Mouse (Mus musculus): ENCODE data around the gene Fam155a. TPM values are rescaled to one million over a fixed set of nuclear protein-coding genes. Genes with fewer than 3 reads are reported as not detected.

The Fam155a gene
- polyA plus RNA-seq, 1 experiment from 2014 or later, result 10.3 TPM

GRCm38 (mm10) chr8:9303526-9304135 lies 467.3 kb downstream of the Fam155a start:
- peak; percentile 67 for ATAC-seq
- no peak overlapping the region for H3K27ac ChIP-seq

DNA sequence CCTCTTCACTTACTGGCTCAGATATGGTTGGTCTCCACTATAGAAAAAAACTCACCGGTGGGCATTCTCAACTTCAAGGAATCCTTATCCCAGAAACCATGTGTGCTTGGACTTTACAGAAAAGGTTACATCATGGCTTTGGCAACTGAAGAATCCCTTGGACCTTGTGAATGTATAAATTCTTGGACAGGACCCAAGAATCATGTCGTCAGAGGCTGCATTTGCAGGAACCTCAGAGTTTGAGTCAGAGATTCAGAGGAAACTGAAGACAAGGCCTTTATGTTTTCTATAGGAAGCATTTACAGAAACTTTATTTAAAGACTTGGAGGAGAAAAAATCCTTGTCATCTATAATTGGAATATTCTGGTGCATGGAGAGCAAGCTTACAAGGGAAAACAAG lies 475.9 kb downstream of the Fam155a start:
- no peak overlapping the region for H3K4me3 ChIP-seq
- no peaks in the 10 kb centered on the region for H3K4me1 ChIP-seq
- no peaks in the 10 kb centered on the region for H3K9me3 ChIP-seq (replicated peaks)
- no peaks in the 10 kb centered on the region for H3K36me3 ChIP-seq (ENCODE audit: poor library complexity, severe bottlenecking)
- H3K9ac ChIP-seq, result no peak overlapping the region
- no peaks in the 10 kb centered on the region for H3K27me3 ChIP-seq
- no peak overlapping the region for H3K27ac ChIP-seq
- WGBS, result 73% methylated on average over 2 of the region's 2 CpGs
- no peak overlapping the region for H3K4me2 ChIP-seq
- no peak for ATAC-seq

More at GRCm38 (mm10) chr8:9303526-9304135, 467.3 kb downstream of the Fam155a start:
- no peaks in the 10 kb centered on the region for H3K27me3 ChIP-seq
- H3K9me3 ChIP-seq (replicated peaks), result no peaks in the 10 kb centered on the region
- H3K4me2 ChIP-seq, result no peak overlapping the region
- H3K4me1 ChIP-seq, result peaks cover 6% of the 10 kb centered on the region; the same call in 1 of the 2 replicates
- H3K36me3 ChIP-seq (ENCODE audit: poor library complexity, severe bottlenecking), result no peaks in the 10 kb centered on the region
- 50% methylated on average over 6 of the region's 6 CpGs for WGBS
- no peak overlapping the region for H3K4me3 ChIP-seq
- H3K9ac ChIP-seq, result no peak overlapping the region

GRCm38 (mm10) chr8:9292532-9292931 lies 478.4 kb downstream of the Fam155a start:
- ATAC-seq, result no peak
- H3K9ac ChIP-seq, result no peak overlapping the region
- no peaks in the 10 kb centered on the region for H3K27me3 ChIP-seq
- WGBS, result 68% methylated on average over 2 of the region's 2 CpGs
- H3K4me1 ChIP-seq, result no peaks in the 10 kb centered on the region
- H3K4me3 ChIP-seq, result no peak overlapping the region
- no peak overlapping the region for H3K27ac ChIP-seq
- H3K4me2 ChIP-seq, result no peak overlapping the region
- no peaks in the 10 kb centered on the region for H3K36me3 ChIP-seq (ENCODE audit: poor library complexity, severe bottlenecking)
- H3K9me3 ChIP-seq (replicated peaks), result no peaks in the 10 kb centered on the region

DNA sequence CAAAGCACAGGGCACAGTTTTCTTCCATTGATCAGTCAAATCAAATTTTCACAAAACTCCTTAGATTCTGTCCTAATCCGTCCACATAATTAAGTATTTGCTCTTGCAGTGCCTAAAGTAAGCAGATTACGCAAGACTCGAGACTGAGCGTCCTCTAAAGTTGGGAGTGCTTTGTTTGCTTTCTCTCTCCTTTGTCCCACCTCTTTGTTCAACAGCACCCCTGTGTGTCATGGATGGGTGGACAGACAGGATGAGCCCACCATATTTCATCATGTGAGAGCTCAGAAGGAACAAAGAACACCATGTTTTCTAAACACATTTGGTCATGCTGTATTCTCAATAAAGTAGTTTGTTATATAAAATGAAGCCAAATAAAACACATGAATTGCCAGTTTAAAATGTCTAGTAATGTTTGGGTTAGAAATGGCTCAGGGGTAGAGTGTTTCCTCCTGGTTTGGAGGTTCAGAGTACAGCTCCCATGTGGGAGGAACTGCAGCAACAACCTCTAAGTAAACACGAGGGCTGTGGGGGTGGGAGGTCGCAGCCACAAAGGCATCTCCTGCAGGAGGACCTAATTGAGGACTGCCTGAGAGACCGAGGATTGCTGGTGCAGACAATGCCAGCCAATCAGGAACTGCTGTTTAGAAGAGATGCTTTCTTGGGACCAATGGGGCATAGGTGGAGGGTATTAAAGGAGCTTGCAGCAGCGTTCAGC lies 482.8 kb downstream of the Fam155a start:
- H3K27ac ChIP-seq, result no peak overlapping the region
- WGBS, result 20% methylated on average over 8 of the region's 8 CpGs
- no peak overlapping the region for H3K4me3 ChIP-seq
- ATAC-seq, result no peak
- no peaks in the 10 kb centered on the region for H3K27me3 ChIP-seq
- no peak overlapping the region for H3K4me2 ChIP-seq
- H3K36me3 ChIP-seq (ENCODE audit: poor library complexity, severe bottlenecking), result no peaks in the 10 kb centered on the region
- H3K4me1 ChIP-seq, result no peaks in the 10 kb centered on the region
- no peaks in the 10 kb centered on the region for H3K9me3 ChIP-seq (replicated peaks)
- H3K9ac ChIP-seq, result no peak overlapping the region

DNA sequence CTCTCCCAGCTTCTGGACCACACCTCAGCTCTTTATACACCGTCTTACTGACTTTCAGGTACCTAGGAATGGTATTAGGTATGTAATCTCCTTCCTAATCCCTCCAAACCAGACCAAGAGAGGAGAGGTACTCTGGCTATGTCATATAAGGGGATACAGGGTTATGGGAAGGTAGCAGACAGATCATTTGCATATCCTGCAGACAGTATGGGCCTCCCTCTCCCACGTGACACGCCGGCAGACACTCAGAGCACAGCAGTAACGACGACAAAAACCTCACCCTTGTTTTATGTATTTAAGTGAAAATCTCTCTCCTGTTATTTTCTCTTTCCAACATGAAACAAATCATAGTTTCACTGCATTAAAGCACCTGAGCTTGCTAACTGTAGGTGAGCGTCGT lies 496.8 kb downstream of the Fam155a start:
- no peaks in the 10 kb centered on the region for H3K27me3 ChIP-seq
- no peak overlapping the region for H3K4me2 ChIP-seq
- no peak overlapping the region for H3K27ac ChIP-seq
- H3K36me3 ChIP-seq (ENCODE audit: poor library complexity, severe bottlenecking), result no peaks in the 10 kb centered on the region
- no peaks in the 10 kb centered on the region for H3K4me1 ChIP-seq
- H3K9ac ChIP-seq, result no peak overlapping the region
- WGBS, result 79% methylated on average over 8 of the region's 8 CpGs
- no peaks in the 10 kb centered on the region for H3K9me3 ChIP-seq (replicated peaks)
- no peak for ATAC-seq
- H3K4me3 ChIP-seq, result no peak overlapping the region

- no peak overlapping the region for H3K9ac ChIP-seq
- H3K27me3 ChIP-seq, result no peaks in the 10 kb centered on the region
- no peak overlapping the region for H3K27ac ChIP-seq
- WGBS, result 93% methylated on average over 8 of the region's 8 CpGs
- no peak for ATAC-seq
- H3K9me3 ChIP-seq (replicated peaks), result no peaks in the 10 kb centered on the region
- no peaks in the 10 kb centered on the region for H3K4me1 ChIP-seq
- H3K4me2 ChIP-seq, result no peak overlapping the region
- H3K4me3 ChIP-seq, result no peak overlapping the region
- H3K36me3 ChIP-seq (ENCODE audit: poor library complexity, severe bottlenecking), result no peaks in the 10 kb centered on the region
These were observed 506.6 kb downstream of the Fam155a start for GRCm38 (mm10) chr8:9264378-9264777.

GRCm38 (mm10) chr8:9261527-9261926 lies 509.4 kb downstream of the Fam155a start:
- H3K9me3 ChIP-seq (replicated peaks), result no peaks in the 10 kb centered on the region
- no peak for ATAC-seq
- H3K27ac ChIP-seq, result no peak overlapping the region
- no peak overlapping the region for H3K4me3 ChIP-seq
- 40% methylated on average over 8 of the region's 8 CpGs for WGBS
- H3K36me3 ChIP-seq (ENCODE audit: poor library complexity, severe bottlenecking), result no peaks in the 10 kb centered on the region
- no peak overlapping the region for H3K9ac ChIP-seq
- H3K27me3 ChIP-seq, result no peaks in the 10 kb centered on the region
- no peak overlapping the region for H3K4me2 ChIP-seq
- H3K4me1 ChIP-seq, result no peaks in the 10 kb centered on the region

DNA sequence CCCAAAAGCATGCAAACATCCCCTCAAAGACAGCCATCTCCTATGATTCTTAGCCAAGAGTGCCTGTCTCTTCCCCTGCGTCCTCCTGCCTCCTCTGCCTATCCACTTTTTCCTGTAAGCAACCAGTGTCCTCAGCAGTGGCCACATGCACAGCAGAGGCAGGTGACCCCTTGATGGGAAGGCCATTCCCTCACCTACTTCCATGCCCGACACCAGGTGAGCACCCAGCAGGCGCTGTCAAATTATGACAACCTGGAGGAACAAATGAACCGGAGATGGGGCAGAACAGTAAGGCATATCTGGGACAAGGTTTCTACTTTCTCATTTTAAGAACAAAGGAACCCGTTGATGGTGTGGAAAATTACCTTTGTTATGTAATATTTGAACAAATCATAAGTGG lies 515.6 kb downstream of the Fam155a start:
- ATAC-seq, result no peak

DNA sequence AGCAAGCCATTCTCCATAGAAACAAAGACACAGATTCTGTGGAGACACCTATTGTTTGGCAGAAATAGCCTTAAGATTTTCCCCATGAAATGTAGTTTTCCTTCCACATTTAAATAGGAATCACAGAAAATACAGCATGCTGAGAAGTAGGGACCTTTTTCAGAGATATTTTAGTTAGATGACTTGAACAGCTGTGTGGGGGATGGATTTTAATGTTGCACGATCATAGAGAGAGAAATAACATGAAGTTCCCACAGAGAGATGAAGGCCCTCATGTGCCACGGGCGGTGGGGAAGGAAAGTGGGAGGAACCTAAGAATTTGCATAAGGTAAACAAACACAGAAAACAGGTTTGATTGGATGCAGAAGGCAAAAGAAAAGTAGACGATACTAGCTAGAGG lies 518.0 kb downstream of the Fam155a start:
- no peak overlapping the region for H3K4me2 ChIP-seq
- H3K4me1 ChIP-seq, result peaks cover 8% of the 10 kb centered on the region; the same call in 1 of the 2 replicates
- H3K9me3 ChIP-seq (replicated peaks), result no peaks in the 10 kb centered on the region
- no peak overlapping the region for H3K27ac ChIP-seq
- WGBS, result 84% methylated on average over 4 of the region's 4 CpGs
- H3K9ac ChIP-seq, result no peak overlapping the region
- no peak overlapping the region for H3K4me3 ChIP-seq
- no peaks in the 10 kb centered on the region for H3K36me3 ChIP-seq (ENCODE audit: poor library complexity, severe bottlenecking)
- no peak for ATAC-seq
- no peaks in the 10 kb centered on the region for H3K27me3 ChIP-seq

More for the DNA sequence above, 515.6 kb downstream of the Fam155a start:
- Histone ChIP-seq H3K4me3 (no peak overlapping the region), H3K4me2 (no peak overlapping the region), H3K27ac (no peak overlapping the region), H3K9ac (no peak overlapping the region), H3K27me3 (no peaks in the 10 kb centered on the region), H3K36me3 (ENCODE audit: poor library complexity, severe bottlenecking) (no peaks in the 10 kb centered on the region), H3K4me1 (no peaks in the 10 kb centered on the region), H3K9me3 (replicated peaks) (no peaks in the 10 kb centered on the region)
- WGBS, result 90% methylated on average over 5 of the region's 5 CpGs

GRCm38 (mm10) chr8:9248109-9248821 lies 522.7 kb downstream of the Fam155a start:
- Histone ChIP-seq H3K9me3 (replicated peaks) (no peaks in the 10 kb centered on the region), H3K36me3 (ENCODE audit: poor library complexity, severe bottlenecking) (no peaks in the 10 kb centered on the region), H3K4me2 (no peak overlapping the region), H3K27me3 (no peaks in the 10 kb centered on the region), H3K27ac (no peak overlapping the region), H3K4me1 (peaks cover 27% of the 10 kb centered on the region), H3K9ac (no peak overlapping the region), H3K4me3 (no peak overlapping the region)
- ATAC-seq, result peak; percentile 19; the same call in 1 of the 2 replicates
- 52% methylated on average over 17 of the region's 17 CpGs for WGBS

DNA sequence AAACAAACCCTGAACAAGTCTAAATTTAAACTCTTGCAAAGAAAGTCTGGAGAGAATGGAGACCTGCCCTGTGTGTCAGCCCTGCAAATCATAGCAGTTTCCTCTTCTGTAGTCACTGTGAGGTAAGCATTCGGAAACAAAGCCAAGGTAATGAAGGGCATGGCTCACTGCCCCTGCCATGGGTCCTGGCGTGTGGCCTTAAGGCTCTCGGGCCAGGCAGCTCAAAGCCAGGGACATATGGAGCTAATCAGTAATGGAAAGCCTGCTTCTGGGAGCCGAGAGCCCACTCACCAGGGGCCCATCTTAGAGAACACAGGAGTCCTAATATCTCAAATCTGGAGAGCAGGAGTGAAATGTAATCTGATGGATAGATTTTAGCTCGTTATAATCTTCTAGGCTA lies 525.0 kb downstream of the Fam155a start:
- WGBS, result 36% methylated on average over 5 of the region's 5 CpGs
- Histone ChIP-seq H3K4me3 (no peak overlapping the region), H3K9me3 (replicated peaks) (no peaks in the 10 kb centered on the region), H3K9ac (no peak overlapping the region), H3K27ac (no peak overlapping the region), H3K4me1 (peaks cover 35% of the 10 kb centered on the region), H3K27me3 (no peaks in the 10 kb centered on the region), H3K36me3 (ENCODE audit: poor library complexity, severe bottlenecking) (no peaks in the 10 kb centered on the region), H3K4me2 (no peak overlapping the region)
- ATAC-seq, result no peak

- Histone ChIP-seq H3K4me3 (no peak overlapping the region), H3K4me2 (no peak overlapping the region), H3K9ac (no peak overlapping the region), H3K36me3 (ENCODE audit: poor library complexity, severe bottlenecking) (no peaks in the 10 kb centered on the region), H3K27ac (no peak overlapping the region), H3K4me1 (peaks cover 53% of the 10 kb centered on the region), H3K27me3 (no peaks in the 10 kb centered on the region), H3K9me3 (replicated peaks) (no peaks in the 10 kb centered on the region)
- 16% methylated on average over 5 of the region's 5 CpGs for WGBS
- ATAC-seq, result peak; percentile 74
These were observed 530.0 kb downstream of the Fam155a start for GRCm38 (mm10) chr8:9240996-9241395.

Data from forebrain, embryonic 13.5 days (tissue).